Comparison of ENCODE assay signal across 16 mouse cellular contexts in the genomic region with DNA sequence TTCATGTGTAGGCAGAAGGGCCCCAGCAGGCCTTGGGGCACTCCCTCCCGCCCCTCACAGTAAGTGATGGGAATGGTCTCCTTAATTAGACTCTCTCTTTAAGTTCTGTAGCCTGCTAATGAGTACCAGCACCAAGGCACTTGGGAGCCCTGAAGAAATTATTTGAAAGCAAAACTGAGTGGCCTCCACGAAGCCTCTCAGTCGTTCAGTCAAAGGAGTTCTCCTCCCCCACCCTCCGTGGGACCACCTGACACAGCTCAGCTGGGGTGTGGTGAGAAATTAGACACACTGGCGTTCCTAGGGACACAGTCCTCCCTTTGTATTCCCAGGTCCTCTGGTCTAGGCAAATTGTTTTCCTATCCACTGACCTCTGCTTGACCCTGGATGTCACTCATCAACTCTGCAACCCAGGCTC.
DNase-seq lines count a peak whose midpoint lies in the region; ATAC-seq and TF ChIP-seq lines count a peak whose summit lies in the region.
"Had no signal": no experiment of that assay in that cellular context is flagged by ENCODE, and none has a peak within 500 bp of the region (broad histone marks: within the 10 kb centered on the region; RNA-seq: fewer than 3 reads in every experiment).

No protein-coding gene starts in this region.

- peaks cover 9% of the 10 kb centered on the region for H3K4me1 ChIP-seq in forebrain, embryonic 11.5 days (replicated peaks; ENCODE audit: control insufficient read depth, insufficient read depth, low read length)
- no peaks in the 10 kb centered on the region for H3K4me1 ChIP-seq in forebrain, postnatal 0 days (ENCODE audit: insufficient read depth)
- peaks cover 15% of the 10 kb centered on the region for H3K4me1 ChIP-seq in neural tube, embryonic 15.5 days
- peaks cover 26% of the 10 kb centered on the region for H3K4me1 ChIP-seq in limb, embryonic 14.5 days (ENCODE audit: control insufficient read depth, insufficient read depth, low read length)

- TF ChIP-seq POLR2A in limb, embryonic 14.5 days (IDR thresholded peaks at IDR 0.05; ENCODE audit: borderline replicate concordance, extremely low read depth, insufficient read depth, insufficient read length), result no peak

- ATAC-seq in forebrain, embryonic 11.5 days (replicated peaks; ENCODE audit: low FRiP score), result peak; percentile 86
- ATAC-seq in forebrain, postnatal 0 days, result no peak
- no peak for ATAC-seq in neural tube, embryonic 15.5 days (ENCODE audit: low FRiP score)
- peak; percentile 50; the same call in 1 of the 2 replicates for ATAC-seq in limb, embryonic 14.5 days (ENCODE audit: low FRiP score, low read depth)
- ATAC-seq: liver, embryonic 12.5 days had no signal

- peak; percentile 79 for DNase-seq in forebrain, embryonic 11.5 days (ENCODE audit: low spot score)
- no peak for DNase-seq in forebrain, postnatal 0 days
- peak; percentile 47 for DNase-seq in neural tube, embryonic 10.5 days (ENCODE audit: extremely low spot score, low spot score)
- DNase-seq in limb, embryonic 14.5 days (ENCODE audit: low spot score), result no peak
- DNase-seq in cerebellum, adult 11 months, result no peak
- no peak for DNase-seq in spleen, postnatal 4 days (ENCODE audit: low spot score in 2 of 2)
- no peak for DNase-seq in gastrocnemius, adult 8-10 months (ENCODE audit: low spot score in 2 of 2)
- DNase-seq: gastrocnemius, adult 2 months; kidney, adult 8-10 months; lung, postnatal 4 days; right cerebral cortex, postnatal 14 days had no signal

- no peak for TF ChIP-seq CTCF in forebrain, postnatal 0 days (IDR thresholded peaks at IDR 0.05; ENCODE audit: low read depth)

- H3K9me3 ChIP-seq in forebrain, embryonic 11.5 days (ENCODE audit: control insufficient read depth, low read length), result no peaks in the 10 kb centered on the region
- H3K9me3 ChIP-seq in forebrain, postnatal 0 days (ENCODE audit: low read length), result no peaks in the 10 kb centered on the region
- H3K9me3 ChIP-seq in neural tube, embryonic 15.5 days (replicated peaks), result no peaks in the 10 kb centered on the region
- H3K9me3 ChIP-seq in limb, embryonic 14.5 days (ENCODE audit: control insufficient read depth, low read length), result no peaks in the 10 kb centered on the region
- H3K9me3 ChIP-seq: embryonic facial prominence, embryonic 15.5 days; G1E; liver, embryonic 12.5 days; neural tube, embryonic 13.5 days had no signal

- no peak overlapping the region for H3K4me2 ChIP-seq in forebrain, embryonic 11.5 days (ENCODE audit: low read depth, low read length, severe bottlenecking)
- no peak overlapping the region for H3K4me2 ChIP-seq in forebrain, postnatal 0 days (ENCODE audit: low read depth)
- H3K4me2 ChIP-seq in neural tube, embryonic 15.5 days, result no peak overlapping the region
- H3K4me2 ChIP-seq in limb, embryonic 14.5 days (replicated peaks; ENCODE audit: low read depth, low read length, severe bottlenecking), result no peak overlapping the region
- H3K4me2 ChIP-seq: embryonic facial prominence, embryonic 15.5 days; liver, embryonic 12.5 days; neural tube, embryonic 13.5 days had no signal

- no peak overlapping the region for H3K9ac ChIP-seq in forebrain, embryonic 11.5 days (ENCODE audit: low read length)
- H3K9ac ChIP-seq in forebrain, postnatal 0 days, result no peak overlapping the region
- no peak overlapping the region for H3K9ac ChIP-seq in neural tube, embryonic 15.5 days (replicated peaks)
- H3K9ac ChIP-seq in limb, embryonic 14.5 days (ENCODE audit: low read depth, low read length, severe bottlenecking), result no peak overlapping the region
- H3K9ac ChIP-seq: embryonic facial prominence, embryonic 15.5 days; liver, embryonic 12.5 days; neural tube, embryonic 13.5 days had no signal

- no peaks in the 10 kb centered on the region for H3K27me3 ChIP-seq in forebrain, embryonic 11.5 days (ENCODE audit: control insufficient read depth, insufficient read depth, low read length)
- H3K27me3 ChIP-seq in forebrain, postnatal 0 days (ENCODE audit: insufficient read depth, low read length), result no peaks in the 10 kb centered on the region
- H3K27me3 ChIP-seq in neural tube, embryonic 15.5 days (replicated peaks), result no peaks in the 10 kb centered on the region
- H3K27me3 ChIP-seq in limb, embryonic 14.5 days (ENCODE audit: control insufficient read depth, insufficient read depth, low read length), result no peaks in the 10 kb centered on the region
- H3K27me3 ChIP-seq: embryonic facial prominence, embryonic 15.5 days; liver, embryonic 12.5 days; neural tube, embryonic 13.5 days had no signal

- no peaks in the 10 kb centered on the region for H3K36me3 ChIP-seq in forebrain, embryonic 11.5 days (ENCODE audit: control insufficient read depth, insufficient read depth, low read length)
- no peaks in the 10 kb centered on the region for H3K36me3 ChIP-seq in forebrain, postnatal 0 days (ENCODE audit: insufficient read depth)
- H3K36me3 ChIP-seq in neural tube, embryonic 15.5 days, result no peaks in the 10 kb centered on the region
- H3K36me3 ChIP-seq in limb, embryonic 14.5 days (ENCODE audit: control insufficient read depth, insufficient read depth, low read length), result no peaks in the 10 kb centered on the region
- H3K36me3 ChIP-seq: embryonic facial prominence, embryonic 15.5 days; G1E; liver, embryonic 12.5 days; neural tube, embryonic 13.5 days had no signal

- H3K27ac ChIP-seq in forebrain, embryonic 11.5 days (ENCODE audit: low read depth, low read length), result peak overlapping the region; percentile 66; the same call in 1 of the 2 replicates
- H3K27ac ChIP-seq in forebrain, postnatal 0 days (ENCODE audit: low read depth, low read length), result no peak overlapping the region
- H3K27ac ChIP-seq in neural tube, embryonic 15.5 days (replicated peaks), result no peak overlapping the region
- H3K27ac ChIP-seq in limb, embryonic 14.5 days (replicated peaks; ENCODE audit: low read depth, low read length), result 0 out of 2 replicates have a peak overlapping the region, but pooled peaks have one; percentile 16
- H3K27ac ChIP-seq: embryonic facial prominence, embryonic 15.5 days; gastrocnemius, adult 2 months; liver, embryonic 12.5 days; neural tube, embryonic 13.5 days had no signal

- no peak overlapping the region for H3K4me3 ChIP-seq in forebrain, embryonic 11.5 days (ENCODE audit: low read depth, low read length)
- no peak overlapping the region for H3K4me3 ChIP-seq in forebrain, postnatal 0 days (ENCODE audit: low read depth, low read length)
- no peak overlapping the region for H3K4me3 ChIP-seq in neural tube, embryonic 15.5 days (replicated peaks)
- no peak overlapping the region for H3K4me3 ChIP-seq in limb, embryonic 14.5 days (replicated peaks; ENCODE audit: low read length)
- H3K4me3 ChIP-seq: embryonic facial prominence, embryonic 15.5 days; gastrocnemius, adult 2 months; liver, embryonic 12.5 days; neural tube, embryonic 13.5 days had no signal

- 9% methylated on average over 5 of the region's 5 CpGs for WGBS in forebrain, embryonic 11.5 days
- WGBS in forebrain, postnatal 0 days, result 15% methylated on average over 5 of the region's 5 CpGs
- WGBS in neural tube, embryonic 15.5 days, result 15% methylated on average over 5 of the region's 5 CpGs
- WGBS in limb, embryonic 14.5 days, result 11% methylated on average over 5 of the region's 5 CpGs

Comparison
In these comparisons a context has a peak if more than half of its experiments do, and no peak if none do; other contexts are left out.
1. ATAC-seq: peak in forebrain, embryonic 11.5 days (single experiment) and limb, embryonic 14.5 days (single experiment); none in forebrain, postnatal 0 days (single experiment) and neural tube, embryonic 15.5 days (single experiment).
2. DNase-seq: peak in forebrain, embryonic 11.5 days (single experiment) and neural tube, embryonic 10.5 days (single experiment); none in forebrain, postnatal 0 days (single experiment), limb, embryonic 14.5 days (single experiment), cerebellum, adult 11 months (single experiment), spleen, postnatal 4 days (0 of 2) and gastrocnemius, adult 8-10 months (0 of 2).
3. H3K27ac ChIP-seq: peak in forebrain, embryonic 11.5 days (single experiment) and limb, embryonic 14.5 days (single experiment); none in forebrain, postnatal 0 days (single experiment) and neural tube, embryonic 15.5 days (single experiment).